Mouse (Mus musculus) neural tube, embryonic 11.5 days (tissue): ENCODE measurements around the gene Aqp7. TPM values are rescaled to one million over a fixed set of nuclear protein-coding genes. Genes with fewer than 3 reads are reported as not detected.

Experiments
- ATAC-seq: fragments of 200-750 bp; cut with Nextera tagmentation; 2 replicates; pipeline ENCODE4 v1.8.0; 2017; ENCODE audit warnings: moderate number of reproducible peaks, mild to moderate bottlenecking, moderate TSS enrichment, moderate library complexity; ENCODE audit not compliant: insufficient read depth, low FRiP score, low TSS enrichment
- DNase-seq: peaks from one replicate; pipeline ENCODE4 v3.0.0-alpha.2; 2015; ENCODE audit warnings: low spot score
- H3K27ac ChIP-seq: fragments of 300-500 bp; sonication (generic); 2 replicates; pipeline ENCODE4 v1.5.1; 2014; ENCODE audit warnings: low read depth, mild to moderate bottlenecking, low read length
- H3K27me3 ChIP-seq: fragments of 300-500 bp; sonication (generic); 2 replicates; pipeline ENCODE4 v1.6.1; 2014; ENCODE audit warnings: mild to moderate bottlenecking, low read length, mixed read lengths; ENCODE audit not compliant: control insufficient read depth, insufficient read depth
- H3K36me3 ChIP-seq: fragments of 300-500 bp; sonication (generic); 2 replicates; pipeline ENCODE4 v1.6.1; 2014; ENCODE audit warnings: mild to moderate bottlenecking, low read length, moderate library complexity, mixed read lengths; ENCODE audit not compliant: control insufficient read depth, insufficient read depth
- H3K4me1 ChIP-seq: fragments of 300-500 bp; sonication (generic); 2 replicates; pipeline ENCODE4 v1.6.1; 2014; ENCODE audit warnings: low read length, mixed read lengths; ENCODE audit not compliant: control insufficient read depth, insufficient read depth
- H3K4me2 ChIP-seq: fragments of 300-500 bp; sonication (generic); 2 replicates; pipeline ENCODE4 v1.6.1; 2014; ENCODE audit warnings: low read depth, mild to moderate bottlenecking, moderate library complexity
- H3K4me3 ChIP-seq: fragments of 300-500 bp; sonication (generic); 2 replicates; pipeline ENCODE4 v1.5.1; 2014; ENCODE audit warnings: low read depth, low read length
- H3K9ac ChIP-seq: fragments of 300-500 bp; sonication (generic); 2 replicates; pipeline ENCODE4 v1.6.1; 2014; ENCODE audit warnings: mild to moderate bottlenecking, low read length
- H3K9me3 ChIP-seq: fragments of 300-500 bp; sonication (generic); 2 replicates; pipeline ENCODE4 v1.6.1; 2016; ENCODE audit warnings: low read length; ENCODE audit not compliant: control insufficient read depth
- WGBS: fragments of 180-500 bp; shearing (Covaris S2); extraction: QIAGEN DNeasy Blood & Tissue Kit; methylation state at CpG from one replicate; pipeline ENCODE4 v1.1.7; 2014; 5-methylcytosine and 5-hydroxymethylcytosine counted together
- polyA plus RNA-seq: library from polyadenylated mRNA; unstranded; fragments of >200 nt; fragmentation: Nextera tagmentation; extraction: Ambion mirVana; gene quantifications from 2 replicates; pipeline ENCODE4 v1.2.1, GENCODE M21; 2014

The Aqp7 gene
- polyA plus RNA-seq, 1 experiment from 2014 or later, result not detected

- Histone ChIP-seq H3K27me3 (no peaks in the 10 kb centered on the region), H3K4me2 (no peak overlapping the region), H3K27ac (no peak overlapping the region), H3K4me3 (no peak overlapping the region), H3K4me1 (no peaks in the 10 kb centered on the region), H3K9me3 (no peaks in the 10 kb centered on the region), H3K9ac (no peak overlapping the region), H3K36me3 (no peaks in the 10 kb centered on the region)
- ATAC-seq (no peak), DNase-seq (no peak)
- 87% methylated on average over 14 of the region's 14 CpGs for WGBS
Measured at GRCm38 (mm10) chr4:41071500-41072429, 23.8 kb upstream of the Aqp7 start.

- 92% methylated on average over 4 of the region's 4 CpGs for WGBS
- no peak overlapping the region for H3K4me2 ChIP-seq
Measured at GRCm38 (mm10) chr4:41065196-41065595, 17.3 kb upstream of the Aqp7 start.

GRCm38 (mm10) chr4:41063894-41064673 lies 16.1 kb upstream of the Aqp7 start:
- Histone ChIP-seq H3K27me3 (no peaks in the 10 kb centered on the region), H3K36me3 (no peaks in the 10 kb centered on the region), H3K4me1 (no peaks in the 10 kb centered on the region), H3K9ac (no peak overlapping the region), H3K27ac (no peak overlapping the region), H3K4me2 (no peak overlapping the region), H3K4me3 (no peak overlapping the region), H3K9me3 (no peaks in the 10 kb centered on the region)
- WGBS, result 24% methylated on average over 16 of the region's 16 CpGs
- ATAC-seq (no peak), DNase-seq (no peak)

More at GRCm38 (mm10) chr4:41065196-41065595, 17.3 kb upstream of the Aqp7 start:
- Histone ChIP-seq H3K27me3 (no peaks in the 10 kb centered on the region), H3K36me3 (no peaks in the 10 kb centered on the region), H3K4me3 (no peak overlapping the region), H3K9ac (no peak overlapping the region), H3K27ac (no peak overlapping the region), H3K4me1 (no peaks in the 10 kb centered on the region), H3K9me3 (no peaks in the 10 kb centered on the region)
- DNase-seq (no peak), ATAC-seq (no peak)

GRCm38 (mm10) chr4:41063351-41063750 lies 15.4 kb upstream of the Aqp7 start:
- H3K36me3 ChIP-seq, result no peaks in the 10 kb centered on the region
- no peaks in the 10 kb centered on the region for H3K27me3 ChIP-seq
- DNase-seq (no peak), ATAC-seq (no peak)
- no peak overlapping the region for H3K27ac ChIP-seq
- no peak overlapping the region for H3K4me3 ChIP-seq
- WGBS, result 64% methylated on average over 3 of the region's 3 CpGs
- no peaks in the 10 kb centered on the region for H3K9me3 ChIP-seq
- H3K4me2 ChIP-seq, result no peak overlapping the region
- no peaks in the 10 kb centered on the region for H3K4me1 ChIP-seq
- no peak overlapping the region for H3K9ac ChIP-seq

GRCm38 (mm10) chr4:41057361-41057760 lies 9.4 kb upstream of the Aqp7 start:
- ATAC-seq (no peak), DNase-seq (no peak)
- Histone ChIP-seq H3K4me1 (no peaks in the 10 kb centered on the region), H3K27me3 (no peaks in the 10 kb centered on the region), H3K27ac (no peak overlapping the region), H3K4me3 (no peak overlapping the region), H3K9ac (no peak overlapping the region), H3K4me2 (no peak overlapping the region), H3K36me3 (no peaks in the 10 kb centered on the region), H3K9me3 (no peaks in the 10 kb centered on the region)
- 75% methylated on average over 6 of the region's 9 CpGs for WGBS

- H3K4me2 ChIP-seq, result no peak overlapping the region
- ATAC-seq (no peak), DNase-seq (no peak)
- H3K4me1 ChIP-seq, result no peaks in the 10 kb centered on the region
- no peaks in the 10 kb centered on the region for H3K27me3 ChIP-seq
- H3K4me3 ChIP-seq, result no peak overlapping the region
- H3K9me3 ChIP-seq, result no peaks in the 10 kb centered on the region
- 74% methylated on average over 7 of the region's 7 CpGs for WGBS
- no peak overlapping the region for H3K9ac ChIP-seq
- no peak overlapping the region for H3K27ac ChIP-seq
- no peaks in the 10 kb centered on the region for H3K36me3 ChIP-seq
Measured at GRCm38 (mm10) chr4:41056742-41057332, 8.9 kb upstream of the Aqp7 start.

- H3K27ac ChIP-seq, result no peak overlapping the region
- H3K9me3 ChIP-seq, result no peaks in the 10 kb centered on the region
- H3K4me3 ChIP-seq, result no peak overlapping the region
- H3K4me1 ChIP-seq, result no peaks in the 10 kb centered on the region
- H3K36me3 ChIP-seq, result no peaks in the 10 kb centered on the region
- no peak for DNase-seq
- WGBS, result 35% methylated on average over 1 of the region's 1 CpGs
- ATAC-seq, result no peak
- no peaks in the 10 kb centered on the region for H3K27me3 ChIP-seq
- no peak overlapping the region for H3K4me2 ChIP-seq
- H3K9ac ChIP-seq, result no peak overlapping the region
Measured at GRCm38 (mm10) chr4:41056253-41056652, 8.3 kb upstream of the Aqp7 start.

- 83% methylated on average over 13 of the region's 13 CpGs for WGBS
- H3K4me3 ChIP-seq, result no peak overlapping the region
- ATAC-seq (no peak), DNase-seq (no peak)
- no peaks in the 10 kb centered on the region for H3K4me1 ChIP-seq
- no peaks in the 10 kb centered on the region for H3K9me3 ChIP-seq
- H3K27me3 ChIP-seq, result no peaks in the 10 kb centered on the region
- H3K4me2 ChIP-seq, result no peak overlapping the region
- no peak overlapping the region for H3K9ac ChIP-seq
- no peaks in the 10 kb centered on the region for H3K36me3 ChIP-seq
- no peak overlapping the region for H3K27ac ChIP-seq
Measured at GRCm38 (mm10) chr4:41055111-41055510, 7.2 kb upstream of the Aqp7 start.
